Mouse (Mus musculus) olfactory bulb, adult 2 months (tissue): ENCODE results near the gene Foxk1. TPM values are rescaled to one million over a fixed set of nuclear protein-coding genes. Genes with fewer than 3 reads are reported as not detected.
A peak's percentile ranks its signal among the peaks of the same experiment; 100 is the strongest.

ENCODE experiments used
- H3K27ac ChIP-seq: fragments of 200-500 bp; 2 replicates; pipeline ENCODE4 v1.5.1; 2012; ENCODE audit warnings: low read depth, low read length; ENCODE audit not compliant: insufficient read depth
- H3K4me1 ChIP-seq: fragments of 200-500 bp; 2 replicates; pipeline ENCODE4 v1.6.1; 2012; ENCODE audit warnings: low read length; ENCODE audit not compliant: control insufficient read depth, insufficient read depth
- H3K4me3 ChIP-seq: fragments of 200-500 bp; 2 replicates; pipeline ENCODE4 v1.5.1; 2012; ENCODE audit warnings: mild to moderate bottlenecking, low read depth, low read length, moderate library complexity; ENCODE audit not compliant: insufficient read depth
- CTCF ChIP-seq: fragments of 200-500 bp; IDR thresholded peaks from 2 replicates; pipeline ENCODE4 v1.5.1; 2012; ENCODE audit warnings: low read depth, mild to moderate bottlenecking, low read length, moderate library complexity; ENCODE audit not compliant: insufficient read depth
- POLR2A ChIP-seq: fragments of 200-500 bp; IDR thresholded peaks from 2 replicates; pipeline ENCODE4 v1.6.1; 2012; ENCODE audit warnings: mild to moderate bottlenecking, low read depth, low read length, moderate library complexity; ENCODE audit not compliant: insufficient read depth
- WGBS: fragments of 180-500 bp; shearing (Covaris S2); methylation state at CpG from one replicate; pipeline ENCODE4 v1.1.7; 2018; 5-methylcytosine and 5-hydroxymethylcytosine counted together
- polyA plus RNA-seq: library from polyadenylated mRNA; stranded (reverse); fragments of >200 nt; gene quantifications from 2 replicates; pipeline ENCODE4 v1.2.4, GENCODE M21; 2012; ENCODE audit warnings: low replicate concordance; ENCODE audit not compliant: missing spikeins, insufficient read depth, insufficient read length

Gene Foxk1
- polyA plus RNA-seq, 1 experiment = not detected

DNA sequence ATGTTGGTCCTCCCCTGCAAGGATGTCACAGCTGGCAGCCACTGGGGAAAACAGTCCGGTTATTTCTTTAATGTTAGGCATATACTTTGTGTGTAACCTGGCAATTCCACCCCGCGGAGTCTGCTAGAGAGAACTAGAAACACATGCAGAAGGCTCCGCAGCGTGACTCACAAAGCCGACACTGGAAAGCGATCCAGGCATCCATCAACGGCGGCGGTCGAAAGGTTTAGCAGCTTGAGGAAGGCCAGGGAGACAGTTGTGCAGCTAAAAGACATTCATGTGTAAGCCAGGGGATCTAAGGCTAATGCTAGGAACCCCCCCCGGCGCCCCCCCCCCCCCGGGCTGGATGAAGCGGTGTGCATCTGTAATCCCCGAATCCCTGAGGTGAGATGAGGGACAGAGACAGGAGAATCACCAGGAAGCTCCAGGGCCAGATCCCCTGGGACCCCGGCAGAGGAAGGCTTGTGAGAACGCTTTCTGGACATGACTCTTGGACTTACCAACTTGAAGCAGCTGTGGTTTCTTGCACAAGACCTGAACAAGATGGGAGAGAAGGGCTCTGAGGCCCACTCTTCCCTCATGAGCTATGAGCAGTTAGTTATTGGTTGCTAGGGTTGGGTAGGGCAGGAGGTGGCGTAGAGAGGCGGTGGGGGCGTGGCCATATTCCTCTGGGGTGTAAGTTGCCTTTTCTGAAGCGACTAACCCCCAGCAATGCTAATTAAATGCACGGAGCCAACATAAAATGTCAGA, 16.2 kb upstream of the Foxk1 start:
- WGBS = 19% methylated on average over 23 of the region's 23 CpGs
- H3K27ac ChIP-seq = no peak overlapping the region
- no peak for TF ChIP-seq CTCF
- no peak for TF ChIP-seq POLR2A
- no peak overlapping the region for H3K4me3 ChIP-seq
- peaks cover 12% of the 10 kb centered on the region for H3K4me1 ChIP-seq

DNA sequence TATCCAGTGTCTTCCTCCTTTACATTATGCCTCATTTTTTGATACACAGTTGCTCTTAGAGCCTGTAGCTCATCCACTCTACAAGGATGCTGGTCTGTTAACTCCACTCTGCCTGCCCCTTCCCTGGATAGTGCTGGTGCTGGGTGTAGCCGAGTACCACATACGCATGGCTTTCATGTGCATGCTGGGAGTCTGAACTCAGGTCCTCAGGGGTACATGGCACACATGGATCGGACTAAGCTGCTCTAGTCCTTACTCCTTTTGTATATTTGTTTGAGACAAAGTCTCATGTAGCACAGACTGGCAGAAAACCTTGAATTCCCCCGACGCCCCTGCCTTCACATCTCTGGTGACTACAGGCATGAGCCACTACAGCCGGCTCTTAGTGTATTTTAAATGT, 15.0 kb upstream of the Foxk1 start:
- whole genome bisulfite sequencing = 74% methylated on average over 6 of the region's 6 CpGs
- TF ChIP-seq POLR2A (no peak), CTCF (no peak)
- H3K27ac ChIP-seq = no peak overlapping the region
- H3K4me1 ChIP-seq = peaks cover 12% of the 10 kb centered on the region
- no peak overlapping the region for H3K4me3 ChIP-seq

DNA sequence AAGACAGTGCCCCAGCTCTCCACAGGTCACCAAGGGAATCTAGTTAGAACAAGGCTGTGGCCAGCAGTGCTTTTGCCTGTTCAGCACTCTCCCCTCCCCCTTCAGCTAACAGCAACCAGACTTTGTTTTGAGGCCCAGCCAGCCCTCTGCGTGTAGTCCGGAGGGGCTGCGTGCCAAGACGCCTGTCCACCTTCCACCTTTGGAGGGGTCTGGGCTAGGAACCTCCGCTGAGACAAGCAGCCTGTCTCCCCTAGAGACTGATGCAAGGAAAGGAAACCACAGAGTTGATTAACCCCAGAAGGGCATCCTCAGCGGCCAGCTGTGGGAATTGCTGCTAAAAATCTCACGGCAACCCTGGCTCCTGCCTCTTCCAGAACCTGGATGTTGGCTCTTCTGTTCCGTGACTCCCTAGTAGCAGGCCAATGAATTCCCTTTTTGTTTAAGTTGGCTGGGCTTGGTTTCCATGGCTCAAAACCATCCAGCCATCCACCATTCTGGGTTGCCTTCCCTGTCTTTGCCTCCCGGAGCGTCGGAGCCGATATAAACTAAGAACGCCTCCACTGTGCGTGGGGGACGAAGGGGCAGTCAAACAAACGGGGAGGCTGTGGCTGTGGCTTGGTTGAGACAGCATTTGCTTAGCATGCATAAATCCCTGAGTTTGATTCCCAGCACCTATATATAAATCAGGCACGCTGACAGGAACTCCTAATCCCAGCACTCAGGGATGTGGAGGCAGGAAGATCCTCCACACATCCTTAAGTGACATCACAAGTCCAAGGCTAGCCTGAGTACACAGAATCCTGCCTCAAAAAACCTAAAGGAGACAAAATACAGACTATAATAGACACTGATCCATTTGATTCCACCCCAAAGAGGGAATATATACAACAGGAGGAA, 14.3 kb upstream of the Foxk1 start:
- Histone ChIP-seq H3K27ac (no peak overlapping the region), H3K4me1 (peaks cover 12% of the 10 kb centered on the region), H3K4me3 (no peak overlapping the region)
- no peak for TF ChIP-seq POLR2A
- 45% methylated on average over 17 of the region's 17 CpGs for WGBS

DNA sequence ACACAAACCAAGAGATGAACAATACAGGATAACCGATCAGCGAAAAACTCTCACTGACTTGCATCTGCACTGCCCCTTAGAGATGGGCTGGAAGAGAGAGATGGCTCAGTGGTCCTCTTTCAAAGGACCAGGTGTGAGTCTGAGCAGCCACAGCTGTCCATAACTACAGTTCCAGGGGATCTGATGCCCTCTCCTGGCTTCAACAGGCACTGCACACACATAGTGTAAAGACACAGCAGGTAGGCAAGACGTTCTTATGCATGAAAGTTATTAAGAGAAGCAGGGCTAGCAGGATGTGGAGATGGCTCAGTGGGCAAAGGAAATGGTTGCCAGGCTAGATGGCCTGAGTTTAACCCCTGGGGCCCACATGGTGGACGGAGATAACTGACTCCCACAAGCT, 13.6 kb upstream of the Foxk1 start:
- TF ChIP-seq CTCF = no peak
- no peak for TF ChIP-seq POLR2A
- no peak overlapping the region for H3K27ac ChIP-seq
- H3K4me3 ChIP-seq = no peak overlapping the region
- 83% methylated on average over 4 of the region's 4 CpGs for WGBS
- peaks cover 12% of the 10 kb centered on the region for H3K4me1 ChIP-seq

DNA sequence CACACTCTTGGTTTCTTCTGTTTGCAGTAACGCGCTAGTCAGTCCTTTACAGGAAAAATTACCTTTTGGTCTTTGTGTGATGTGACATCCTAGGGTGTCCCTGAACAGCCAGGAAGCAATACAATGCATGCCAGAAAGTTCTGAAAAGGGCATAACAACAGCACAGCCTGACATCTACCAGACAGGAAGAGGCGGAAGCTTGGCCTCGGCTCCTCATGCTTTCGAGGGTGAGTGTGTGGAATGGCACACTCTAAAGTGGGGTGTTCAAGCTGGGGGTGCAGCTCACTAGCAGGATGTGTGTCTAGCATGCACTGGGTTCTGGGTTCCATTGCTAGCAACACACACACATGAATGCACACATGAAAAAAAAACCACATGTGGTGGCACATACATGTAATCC, 9.6 kb upstream of the Foxk1 start:
- no peak overlapping the region for H3K27ac ChIP-seq
- no peak overlapping the region for H3K4me3 ChIP-seq
- no peak for TF ChIP-seq CTCF
- no peak for TF ChIP-seq POLR2A
- WGBS = 76% methylated on average over 5 of the region's 5 CpGs
- peaks cover 3% of the 10 kb centered on the region; the same call in 1 of the 2 replicates for H3K4me1 ChIP-seq

DNA sequence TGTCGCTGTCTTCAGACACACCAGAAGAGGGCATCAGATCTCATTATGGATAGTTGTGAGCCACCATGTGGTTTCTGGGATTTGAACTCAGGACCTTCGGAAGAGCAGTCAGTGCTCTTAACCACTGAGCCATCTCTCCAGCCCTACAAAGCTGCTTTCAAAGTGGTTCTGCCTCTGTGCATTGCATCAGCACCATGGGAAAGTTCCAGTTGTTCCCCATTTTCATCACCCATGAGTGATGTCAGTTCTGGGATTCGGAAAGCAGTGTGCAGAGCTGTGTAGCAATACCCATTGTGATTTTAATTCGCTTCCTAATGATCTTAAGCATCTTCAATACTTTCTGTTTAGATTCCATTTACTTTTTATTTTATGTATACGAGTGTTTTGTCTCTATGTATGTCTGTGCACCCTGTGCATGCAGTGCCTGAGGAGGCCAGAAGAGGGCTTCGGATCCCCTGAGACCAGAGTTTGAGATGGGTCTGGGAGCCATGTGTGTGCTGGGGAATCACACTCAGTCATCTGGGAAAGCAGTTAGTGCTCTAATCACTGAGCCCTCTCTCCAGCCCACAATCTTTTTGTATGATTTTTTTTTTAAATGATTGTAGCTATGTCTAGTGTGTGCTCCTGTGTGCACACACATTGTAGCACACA, 6.6 kb upstream of the Foxk1 start:
- 95% methylated on average over 6 of the region's 6 CpGs for WGBS
- no peak overlapping the region for H3K4me3 ChIP-seq
- H3K27ac ChIP-seq = no peak overlapping the region
- no peak for TF ChIP-seq CTCF
- no peak for TF ChIP-seq POLR2A
- H3K4me1 ChIP-seq = no peaks in the 10 kb centered on the region

DNA sequence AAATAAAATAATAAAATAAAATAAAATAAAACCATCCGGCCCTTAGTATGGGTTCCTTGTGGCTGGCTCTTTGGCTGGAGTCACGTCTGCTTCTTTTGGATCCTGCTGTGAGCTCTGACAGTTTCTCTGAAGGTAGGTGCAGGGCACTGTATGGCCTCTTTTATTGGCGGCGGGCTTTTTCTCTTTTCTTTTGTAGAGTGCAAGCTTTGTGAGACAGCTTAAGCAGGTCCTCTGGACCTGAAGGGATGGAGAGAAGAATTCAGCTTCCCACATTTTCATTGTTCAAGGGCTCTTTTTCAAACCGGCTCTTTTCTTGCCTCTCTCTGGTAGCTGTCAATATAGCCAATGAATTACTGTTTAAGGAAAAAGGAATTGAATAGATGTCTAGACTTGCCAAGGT, 5.4 kb upstream of the Foxk1 start:
- TF ChIP-seq POLR2A = no peak
- 59% methylated on average over 5 of the region's 5 CpGs for WGBS
- H3K4me1 ChIP-seq = 0 out of 2 replicates have a peak, but pooled peaks cover 6% of the 10 kb centered on the region
- H3K27ac ChIP-seq = no peak overlapping the region
- no peak overlapping the region for H3K4me3 ChIP-seq

DNA sequence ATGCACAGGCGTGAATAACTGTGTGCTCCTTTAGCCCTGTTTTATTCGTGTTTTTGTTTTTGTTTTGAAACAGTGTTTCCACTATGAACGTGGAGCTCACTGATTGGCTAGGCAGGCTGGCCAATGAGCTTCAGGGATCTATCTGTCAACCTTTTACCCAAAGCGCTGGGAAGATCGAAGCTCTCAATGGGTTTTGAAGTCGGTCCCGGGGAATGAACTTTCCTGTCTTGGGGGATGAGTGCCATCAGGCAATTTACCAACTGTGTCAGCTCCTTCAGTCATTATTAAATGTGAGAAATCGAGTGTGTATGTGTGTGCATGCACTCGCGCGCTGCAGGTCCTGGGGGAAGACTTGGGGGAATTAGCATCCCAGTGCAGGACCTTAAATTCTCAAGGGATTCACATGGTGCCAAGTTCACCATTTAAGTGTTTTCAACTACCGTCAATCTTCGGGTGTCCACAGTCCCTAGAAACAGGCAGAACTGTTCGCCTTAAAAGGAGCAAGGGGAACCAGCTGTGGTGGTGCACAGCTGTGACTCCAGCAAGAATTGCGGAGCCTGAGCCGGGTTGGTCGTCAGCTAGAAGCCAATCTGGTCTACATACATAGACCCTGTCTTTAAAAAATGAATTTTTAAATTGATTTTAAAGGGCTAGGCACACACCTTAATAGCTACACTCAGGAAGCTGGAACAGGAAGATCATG, 965 bp upstream of the Foxk1 start:
- peaks cover 31% of the 10 kb centered on the region for H3K4me1 ChIP-seq
- H3K27ac ChIP-seq = no peak overlapping the region
- WGBS = 18% methylated on average over 17 of the region's 17 CpGs
- TF ChIP-seq POLR2A = no peak
- TF ChIP-seq CTCF = no peak
- H3K4me3 ChIP-seq = peak overlapping the region; percentile 6; the same call in 1 of the 2 replicates
